Mouse (Mus musculus): ENCODE results near the gene Tcl1b4.
"Not testable (repeated sequence)": the region's sequence is repeated elsewhere in the genome, so short reads cannot be mapped to it uniquely, and the experiment has no call there.

DNA sequence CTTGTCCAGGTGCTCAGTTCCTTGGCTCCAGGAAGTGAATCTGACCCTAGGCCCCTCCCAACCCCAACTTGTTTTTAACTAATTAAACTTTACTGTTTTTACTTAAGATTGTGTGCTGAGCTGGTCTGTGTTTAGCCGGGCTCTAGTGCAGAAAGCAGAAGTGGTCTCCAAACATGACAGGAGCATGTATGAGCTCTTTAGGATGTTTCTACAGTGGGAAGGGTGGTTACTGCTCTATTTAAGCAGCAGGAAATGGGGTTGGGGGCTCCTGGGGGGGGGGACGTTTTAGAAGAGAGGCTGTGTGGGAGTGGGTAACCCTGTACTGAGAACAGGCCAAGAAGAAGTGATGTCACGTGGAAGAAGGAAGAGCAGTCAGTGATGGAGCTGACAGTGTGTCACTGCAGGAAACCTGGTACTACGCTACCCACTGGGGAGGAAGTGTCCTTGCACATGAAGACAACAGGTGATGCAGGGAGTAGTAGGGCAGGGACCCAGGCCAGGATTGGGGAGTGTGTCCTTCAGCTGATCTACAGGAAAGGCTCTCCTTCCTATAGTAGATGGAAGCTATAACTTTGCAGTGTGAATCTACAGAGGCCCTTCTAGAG, 20.6 kb upstream of the Tcl1b4 start:
- TF ChIP-seq CTCF (conservative IDR thresholded peaks at IDR 0.05; ENCODE audit: low read length); NANOG (IDR thresholded peaks at IDR 0.05; ENCODE audit: borderline replicate concordance, low read length): not testable (repeated sequence)

Data from E14TG2a.4 (cell line).